Mouse (Mus musculus): ENCODE data around the gene Cdk15.

Cdk15 gene

GRCm38 (mm10) chr1:59321880-59322836 is 65.5 kb downstream of the Cdk15 start:
- in situ Hi-C loops (cut with MboI, MseI): no loop called here

GRCm38 (mm10) chr1:59326854-59327395 is 70.2 kb downstream of the Cdk15 start:
- in situ Hi-C loops (cut with MboI, MseI): no loop called here

DNA sequence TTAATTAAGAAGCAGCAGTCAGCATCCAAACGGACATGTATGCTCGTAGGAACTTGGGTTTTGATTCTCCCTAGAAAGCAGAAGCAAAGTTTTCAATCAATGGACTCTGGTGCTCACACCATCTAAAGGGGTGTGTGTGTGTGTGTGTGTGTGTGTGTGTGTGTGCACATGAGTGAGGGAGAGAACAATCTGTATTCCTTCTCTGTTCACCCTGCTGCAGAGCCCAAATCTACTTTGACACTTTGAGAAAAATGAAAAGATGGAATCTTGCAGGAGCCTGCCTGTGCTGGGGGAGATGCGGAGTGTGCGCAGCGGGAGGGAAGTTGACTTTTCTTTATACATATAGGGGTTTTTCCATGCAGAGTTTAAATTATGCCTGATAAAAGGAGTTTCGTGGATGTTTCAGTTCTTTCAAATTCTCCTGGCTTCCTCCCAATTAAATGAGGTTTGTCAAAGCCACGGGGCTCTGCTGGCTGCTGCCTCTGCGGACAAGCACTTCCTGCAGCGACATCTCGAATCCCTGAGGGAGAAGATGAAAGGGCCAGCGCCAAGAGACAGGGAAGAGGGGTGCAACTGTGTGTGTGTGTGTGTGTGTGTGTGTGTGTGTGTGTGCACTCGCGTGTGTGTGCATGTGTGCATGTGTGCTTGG is 76.2 kb downstream of the Cdk15 start:
- in situ Hi-C loops (cut with MboI, MseI): no loop called here

- in situ Hi-C loops (cut with MboI, MseI): no loop called here
These were observed 76.7 kb downstream of the Cdk15 start for GRCm38 (mm10) chr1:59333386-59333759.

- in situ Hi-C loops (cut with MboI, MseI): no loop called here
These were observed 77.3 kb downstream of the Cdk15 start for GRCm38 (mm10) chr1:59333860-59334561.

- in situ Hi-C loops (cut with MboI, MseI): no loop called here
These were observed 77.8 kb downstream of the Cdk15 start for GRCm38 (mm10) chr1:59334562-59334890.

- in situ Hi-C loops (cut with MboI, MseI): no loop called here
These were observed 79.5 kb downstream of the Cdk15 start for GRCm38 (mm10) chr1:59336256-59336655.

- in situ Hi-C loops (cut with MboI, MseI): no loop called here
These were observed 84.3 kb downstream of the Cdk15 start for GRCm38 (mm10) chr1:59340814-59341588.

GRCm38 (mm10) chr1:59341697-59342096 is 85.0 kb downstream of the Cdk15 start:
- in situ Hi-C loops (cut with MboI, MseI): no loop called here

- in situ Hi-C loops (cut with MboI, MseI): no loop called here
These were observed 85.4 kb downstream of the Cdk15 start for GRCm38 (mm10) chr1:59342146-59342545.

GRCm38 (mm10) chr1:59352706-59353105 is 96.0 kb downstream of the Cdk15 start:
- in situ Hi-C loops (cut with MboI, MseI): no loop called here

DNA sequence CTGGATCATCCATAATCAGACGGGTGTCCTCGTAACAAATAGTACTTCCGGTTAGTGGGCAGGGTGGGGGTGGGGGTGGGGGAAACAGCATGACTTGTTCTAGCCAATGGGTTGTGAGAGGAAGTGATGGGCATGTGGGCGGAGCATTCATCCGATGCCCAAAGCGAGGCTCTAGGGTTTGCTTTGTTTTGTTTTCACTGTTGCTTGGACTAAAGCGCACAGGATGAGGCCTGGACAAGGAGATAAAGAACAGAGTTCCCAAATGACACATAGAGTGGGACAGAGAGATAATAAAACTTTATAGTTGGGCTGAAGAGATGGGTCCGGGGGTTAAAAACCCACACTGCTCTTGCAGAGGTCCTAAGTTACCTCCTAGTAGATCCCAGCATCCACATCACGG is 98.7 kb downstream of the Cdk15 start:
- in situ Hi-C loops (cut with MboI, MseI): no loop called here

- in situ Hi-C loops (cut with MboI, MseI): no loop called here
These were observed 102.4 kb downstream of the Cdk15 start for GRCm38 (mm10) chr1:59359136-59359535.

DNA sequence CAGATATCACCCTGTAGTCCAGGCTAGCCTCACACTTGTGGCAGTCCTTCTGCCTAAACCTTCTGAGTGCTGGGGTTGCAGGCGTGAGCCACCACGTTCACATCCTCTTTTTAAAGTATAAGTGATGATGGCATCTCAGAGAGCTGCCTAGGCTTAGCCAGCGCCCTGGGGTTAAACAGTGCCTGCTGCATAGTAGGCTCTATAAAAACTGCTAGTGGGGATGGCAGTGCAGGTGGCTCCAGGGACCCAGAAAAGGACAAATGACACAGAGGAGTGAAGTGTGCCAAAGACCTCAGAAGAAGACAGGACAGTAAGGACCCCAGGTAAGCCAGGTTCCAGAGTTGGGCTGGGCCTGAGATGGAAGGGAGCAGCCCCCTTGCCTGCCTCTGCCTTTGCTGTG is 104.1 kb downstream of the Cdk15 start:
- in situ Hi-C loops (cut with MboI, MseI): no loop called here

DNA sequence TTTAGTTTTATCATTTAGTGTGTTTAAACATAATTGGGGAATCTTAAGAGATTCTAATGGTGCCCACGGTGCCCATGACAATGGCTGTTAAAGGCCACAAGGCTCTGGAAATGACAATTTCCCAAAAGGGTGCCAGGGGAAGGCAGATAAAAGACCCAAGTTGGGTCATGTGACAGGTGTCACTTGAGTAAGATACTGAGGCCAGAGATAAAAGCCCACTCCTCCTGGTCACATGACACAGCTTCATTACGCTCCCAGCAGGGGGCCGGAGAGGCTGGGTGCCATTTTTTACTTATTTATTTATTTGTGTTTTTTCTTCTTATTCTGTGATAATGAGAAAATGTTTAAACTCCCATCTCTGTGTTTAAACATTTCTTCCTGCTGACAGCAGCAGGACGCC is 104.8 kb downstream of the Cdk15 start:
- in situ Hi-C loops (cut with MboI, MseI): no loop called here

- in situ Hi-C loops (cut with MboI, MseI): no loop called here
These were observed 105.3 kb downstream of the Cdk15 start for GRCm38 (mm10) chr1:59361966-59362365.

- in situ Hi-C loops (cut with MboI, MseI): no loop called here
These were observed 107.8 kb downstream of the Cdk15 start for GRCm38 (mm10) chr1:59364463-59365040.

- in situ Hi-C loops (cut with MboI, MseI): no loop called here
These were observed 111.4 kb downstream of the Cdk15 start for GRCm38 (mm10) chr1:59367928-59368648.

DNA sequence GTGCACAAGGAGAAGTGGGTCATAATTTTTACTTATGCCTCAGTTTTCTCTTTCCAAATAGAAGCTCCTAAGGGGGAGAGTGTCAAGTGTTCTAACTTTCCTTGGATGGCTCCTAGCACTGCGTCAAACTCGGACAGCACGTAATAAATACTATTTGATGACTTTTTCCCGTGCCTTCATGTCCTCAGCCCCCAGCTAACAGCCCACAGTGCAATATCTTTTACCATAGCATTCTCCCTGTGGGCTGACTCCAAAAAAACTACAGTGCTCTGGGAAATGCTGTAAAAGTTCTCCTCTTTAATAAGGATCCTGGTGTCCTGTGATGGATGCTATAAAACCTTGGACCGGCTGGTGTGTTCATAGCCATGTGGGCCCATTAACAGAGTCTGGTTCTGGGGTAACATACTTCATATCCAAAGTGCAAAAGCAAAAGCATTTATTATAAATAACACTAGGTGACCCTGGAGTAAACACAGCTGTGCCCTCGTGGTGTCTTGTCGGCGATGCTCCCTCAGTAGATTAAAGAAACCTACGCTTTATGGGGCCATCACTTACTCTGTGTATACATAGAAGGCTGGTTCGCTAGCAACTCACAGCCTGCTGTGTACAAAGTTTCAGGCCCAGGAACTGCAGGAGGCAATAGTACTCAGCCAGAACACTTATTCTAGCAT is 112.1 kb downstream of the Cdk15 start:
- in situ Hi-C loops (cut with MboI, MseI): no loop called here

DNA sequence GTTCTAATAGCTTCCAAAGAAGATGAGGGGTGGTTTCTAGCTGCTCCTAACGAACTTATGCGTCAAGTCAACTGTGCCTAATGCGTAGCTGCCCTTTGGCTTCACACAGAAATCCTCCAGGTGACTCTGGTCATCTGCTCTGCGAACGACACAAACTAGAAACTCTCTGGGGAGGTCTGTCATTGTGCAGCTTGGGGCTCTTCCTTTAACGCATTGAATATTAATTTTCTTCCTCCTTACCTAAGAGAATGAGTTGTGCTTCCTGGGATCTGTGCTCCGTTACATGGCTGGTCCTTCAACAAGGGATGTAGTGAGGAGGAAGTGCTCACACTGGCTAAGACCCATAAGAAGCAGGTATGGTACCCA is 112.6 kb downstream of the Cdk15 start:
- in situ Hi-C loops (cut with MboI, MseI): no loop called here

All from T-helper 1 cell (primary cell).